26 mouse cellular contexts compared by ENCODE assay signal in the genomic region with DNA sequence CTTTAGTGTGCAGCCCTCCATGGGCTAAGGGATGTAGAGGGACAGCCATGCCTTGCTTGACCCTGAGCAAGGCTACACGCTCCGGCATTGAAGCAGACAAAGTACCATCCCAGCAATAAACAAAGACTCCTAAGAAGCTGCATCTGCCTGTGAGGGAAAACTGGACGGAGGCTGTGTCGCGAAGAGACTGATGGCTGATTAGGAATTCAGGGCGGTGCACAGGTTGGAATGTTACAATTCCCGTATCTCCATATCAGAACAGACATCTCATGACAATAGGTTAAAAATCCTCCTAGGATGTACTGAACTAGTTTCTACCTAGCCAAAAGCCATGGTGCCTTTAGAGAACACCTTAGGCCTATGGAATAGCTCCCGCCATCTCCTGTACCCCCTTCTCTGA.
"Had no signal": no experiment of that assay in that cellular context is flagged by ENCODE, and none has a peak within 500 bp of the region (broad histone marks: within the 10 kb centered on the region; RNA-seq: fewer than 3 reads in every experiment).

No protein-coding gene starts in this region.

- H3K9me3 ChIP-seq: heart, embryonic 13.5 days; heart, embryonic 15.5 days; hindbrain, embryonic 12.5 days; hindbrain, embryonic 15.5 days; kidney, embryonic 15.5 days; limb, embryonic 12.5 days; liver, embryonic 12.5 days had no signal

- H3K27ac ChIP-seq: heart, adult 2 months; heart, embryonic 15.5 days; hindbrain, embryonic 12.5 days; hindbrain, embryonic 15.5 days; hindbrain, postnatal 0 days; kidney, embryonic 15.5 days; kidney, postnatal 0 days; limb, embryonic 12.5 days; liver, embryonic 12.5 days; liver, embryonic 14.5 days had no signal

- ATAC-seq: hindbrain, postnatal 0 days; intestine, embryonic 16.5 days; liver, embryonic 12.5 days had no signal

- H3K9ac ChIP-seq: heart, embryonic 13.5 days; heart, embryonic 15.5 days; hindbrain, embryonic 12.5 days; hindbrain, embryonic 15.5 days; kidney, embryonic 15.5 days; limb, embryonic 12.5 days; liver, embryonic 12.5 days; liver, embryonic 14.5 days had no signal

- H3K27me3 ChIP-seq: kidney, embryonic 15.5 days; limb, embryonic 12.5 days had no signal

- H3K36me3 ChIP-seq: heart, embryonic 13.5 days; heart, embryonic 15.5 days; hindbrain, embryonic 12.5 days; hindbrain, embryonic 15.5 days; kidney, embryonic 15.5 days; limb, embryonic 12.5 days; liver, embryonic 12.5 days had no signal

- H3K4me1 ChIP-seq: liver, embryonic 12.5 days had no signal

- H3K4me3 ChIP-seq: heart, adult 2 months; heart, embryonic 13.5 days; heart, embryonic 15.5 days; hindbrain, embryonic 12.5 days; hindbrain, embryonic 15.5 days; kidney, embryonic 15.5 days; limb, embryonic 12.5 days; liver, embryonic 12.5 days had no signal

- DNase-seq: gastrocnemius, postnatal 14 days; gastrocnemius, postnatal 36 days; heart, adult 11 months; heart, adult 2 months; heart, postnatal 14 days; heart, postnatal 36 days; kidney, adult 11 months; kidney, adult 2 months; kidney, adult 9 months; kidney, postnatal 14 days; kidney, postnatal 36 days; layer of hippocampus, adult 9-11 months; layer of hippocampus, postnatal 36 days; left cerebral cortex, postnatal 4 days had no signal

- H3K4me2 ChIP-seq: heart, embryonic 11.5 days; heart, embryonic 13.5 days; heart, embryonic 15.5 days; hindbrain, embryonic 12.5 days; hindbrain, embryonic 15.5 days; kidney, embryonic 15.5 days; limb, embryonic 12.5 days; liver, embryonic 12.5 days had no signal
